ENCODE assay signal across 8 mouse cellular contexts in genomic region chr6:88387836-88388724, GRCm38 (mm10). TPM values are rescaled to one million over a fixed set of nuclear protein-coding genes. Genes with fewer than 3 reads are reported as not detected.
DNase-seq lines count a peak whose midpoint lies in the region; ATAC-seq and TF ChIP-seq lines count a peak whose summit lies in the region.

No protein-coding gene starts in this region.

- no peaks in the 10 kb centered on the region for H3K27me3 ChIP-seq in forebrain, embryonic 11.5 days (ENCODE audit: control insufficient read depth, insufficient read depth, low read length)
- no peaks in the 10 kb centered on the region for H3K27me3 ChIP-seq in hindbrain, postnatal 0 days (ENCODE audit: insufficient read depth, low read length)
- H3K27me3 ChIP-seq in neural tube, embryonic 14.5 days (ENCODE audit: control insufficient read depth, insufficient read depth, low read length) = no peaks in the 10 kb centered on the region

- H3K9ac ChIP-seq in forebrain, embryonic 11.5 days (ENCODE audit: low read length) = peak overlapping the region; percentile 35
- H3K9ac ChIP-seq in hindbrain, postnatal 0 days (replicated peaks; ENCODE audit: low read length) = no peak overlapping the region
- H3K9ac ChIP-seq in neural tube, embryonic 14.5 days (replicated peaks; ENCODE audit: low read depth, low read length) = no peak overlapping the region

- H3K4me3 ChIP-seq in forebrain, embryonic 11.5 days (ENCODE audit: low read depth, low read length) = no peak overlapping the region
- H3K4me3 ChIP-seq in hindbrain, postnatal 0 days (ENCODE audit: low read length) = no peak overlapping the region
- no peak overlapping the region for H3K4me3 ChIP-seq in neural tube, embryonic 14.5 days (ENCODE audit: low read depth, low read length)

- ATAC-seq in forebrain, embryonic 11.5 days (replicated peaks; ENCODE audit: low FRiP score) = peak; percentile 63
- ATAC-seq in hindbrain, postnatal 0 days = peak; percentile 82
- ATAC-seq in neural tube, embryonic 14.5 days (ENCODE audit: low read depth) = peak; percentile 44; the same call in 1 of the 2 replicates

- 0 out of 2 replicates have a peak overlapping the region, but pooled peaks have one; percentile 15 for H3K4me2 ChIP-seq in forebrain, embryonic 11.5 days (ENCODE audit: low read depth, low read length, severe bottlenecking)
- H3K4me2 ChIP-seq in hindbrain, postnatal 0 days (ENCODE audit: low read depth, low read length) = no peak overlapping the region
- H3K4me2 ChIP-seq in neural tube, embryonic 14.5 days (ENCODE audit: low read depth, low read length) = no peak overlapping the region

- intact Hi-C loops in left cerebral cortex, postnatal 4 days (cut with DNase I) = no loop called here
- intact Hi-C loops in left cerebral cortex, postnatal 25 days (cut with DNase I) = no loop called here

- no peaks in the 10 kb centered on the region for H3K36me3 ChIP-seq in forebrain, embryonic 11.5 days (ENCODE audit: control insufficient read depth, insufficient read depth, low read length)
- H3K36me3 ChIP-seq in hindbrain, postnatal 0 days (ENCODE audit: insufficient read depth, low read length) = no peaks in the 10 kb centered on the region
- no peaks in the 10 kb centered on the region for H3K36me3 ChIP-seq in neural tube, embryonic 14.5 days (ENCODE audit: control insufficient read depth, insufficient read depth, low read length)

- peaks cover 18% of the 10 kb centered on the region for H3K4me1 ChIP-seq in forebrain, embryonic 11.5 days (replicated peaks; ENCODE audit: control insufficient read depth, insufficient read depth, low read length)
- H3K4me1 ChIP-seq in hindbrain, postnatal 0 days (ENCODE audit: insufficient read depth, low read length) = peaks cover 3% of the 10 kb centered on the region
- 0 out of 2 replicates have a peak, but pooled peaks cover 6% of the 10 kb centered on the region for H3K4me1 ChIP-seq in neural tube, embryonic 14.5 days (ENCODE audit: control insufficient read depth, insufficient read depth, low read length)

- H3K9me3 ChIP-seq in forebrain, embryonic 11.5 days (ENCODE audit: control insufficient read depth, low read length) = no peaks in the 10 kb centered on the region
- no peaks in the 10 kb centered on the region for H3K9me3 ChIP-seq in hindbrain, postnatal 0 days (ENCODE audit: low read length)
- H3K9me3 ChIP-seq in neural tube, embryonic 14.5 days (ENCODE audit: control insufficient read depth, low read length) = no peaks in the 10 kb centered on the region

- peak; percentile 27 for DNase-seq in left cerebral cortex, postnatal 4 days
- DNase-seq in left cerebral cortex, postnatal 25 days (ENCODE audit: low spot score in 2 of 2) = no peak
- DNase-seq in forebrain, embryonic 11.5 days (ENCODE audit: low spot score) = no peak
- peak; percentile 68 for DNase-seq in hindbrain, postnatal 0 days (ENCODE audit: low spot score)
- DNase-seq in retina, embryonic 14.5 days (ENCODE audit: low spot score) = no peak
- DNase-seq in thymus, postnatal 0 days (ENCODE audit: low spot score) = no peak
- no peak for DNase-seq in thymus, postnatal 14 days

- peak overlapping the region; percentile 83 for H3K27ac ChIP-seq in forebrain, embryonic 11.5 days (ENCODE audit: low read depth, low read length)
- H3K27ac ChIP-seq in hindbrain, postnatal 0 days = peak overlapping the region; percentile 69
- H3K27ac ChIP-seq in neural tube, embryonic 14.5 days (ENCODE audit: low read depth, low read length) = 0 out of 2 replicates have a peak overlapping the region, but pooled peaks have one; percentile 22

- TF ChIP-seq CTCF in hindbrain, postnatal 0 days (IDR thresholded peaks at IDR 0.05; ENCODE audit: low read depth) = peak; percentile 35

- WGBS in forebrain, embryonic 11.5 days = 44% methylated on average over 8 of the region's 8 CpGs
- WGBS in hindbrain, postnatal 0 days = 24% methylated on average over 8 of the region's 8 CpGs
- WGBS in neural tube, embryonic 14.5 days = 28% methylated on average over 8 of the region's 8 CpGs

RNA-seq across cellular contexts. Expression of gene Eefsec, which starts 58.3 kb away (rescaled TPM):
- 10 to 100 TPM; 23.3 to 24.0 TPM for total RNA-seq in left cerebral cortex, postnatal 4 days (2021)
- total RNA-seq in left cerebral cortex, postnatal 25 days (2021) = 10 to 100 TPM; 22.3 to 24.7 TPM
- 41.3 and 48.5 TPM in 2 replicates for polyA plus RNA-seq in forebrain, embryonic 11.5 days (2014; fragmentation: Nextera tagmentation; extraction: Ambion mirVana)
- total RNA-seq in hindbrain, postnatal 0 days (2014; rRNA removed) = 20.6 and 28.6 TPM in 2 replicates
- polyA plus RNA-seq in hindbrain, postnatal 0 days (2015; fragmentation: Nextera tagmentation; extraction: Ambion mirVana) = 25.6 and 27.9 TPM in 2 replicates
- polyA plus RNA-seq in neural tube, embryonic 14.5 days (2014; fragmentation: Nextera tagmentation; extraction: Ambion mirVana) = 27.8 and 30.2 TPM in 2 replicates
- polyA plus RNA-seq in thymus, postnatal 0 days (2015; fragmentation: Nextera tagmentation; extraction: Ambion mirVana) = 107 and 117 TPM in 2 replicates

Comparison
In these comparisons a context has a peak if more than half of its experiments do, and no peak if none do; other contexts are left out.
1. DNase-seq: peak in left cerebral cortex, postnatal 4 days (single experiment) and hindbrain, postnatal 0 days (single experiment); none in left cerebral cortex, postnatal 25 days (0 of 2), forebrain, embryonic 11.5 days (single experiment), retina, embryonic 14.5 days (single experiment), thymus, postnatal 0 days (single experiment) and thymus, postnatal 14 days (single experiment).
2. H3K27ac ChIP-seq: peak in every context shown above with its lines; median percentile 83 in forebrain, embryonic 11.5 days; 69 in hindbrain, postnatal 0 days; 22 in neural tube, embryonic 14.5 days.
3. Peak in every context shown above with its lines, with median percentiles within 50 percentile points of each other: ATAC-seq.